Mouse (Mus musculus) CD4-positive helper T cell, adult 2 months (primary cell): Measurements from ENCODE around the gene Pax3.

Experiments used
- DNase-seq: peaks from one replicate; pipeline ENCODE4 v3.0.0-alpha.2; 2012; ENCODE audit warnings: low read depth, missing footprints, low spot score

The Pax3 gene

DNA sequence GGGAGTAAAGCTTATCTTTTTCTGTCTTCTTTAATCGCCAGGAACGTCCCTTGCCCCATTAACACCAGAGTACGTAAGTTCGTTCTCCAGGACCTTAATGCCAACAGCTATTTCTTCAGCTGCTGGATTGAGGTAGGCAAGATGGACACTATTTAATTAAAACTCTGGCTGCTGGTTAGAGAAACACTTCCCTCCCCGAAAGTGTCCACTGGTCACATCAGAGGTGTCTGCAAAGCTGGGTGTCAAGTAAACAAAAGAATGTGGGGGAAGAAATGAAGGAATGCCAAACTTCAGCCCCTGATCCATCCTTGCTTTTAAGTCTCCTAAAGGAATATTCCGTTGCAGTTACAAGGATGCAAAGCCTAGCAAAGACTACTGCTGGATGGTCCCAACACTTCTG is 24.6 kb downstream of the Pax3 start:
- DNase-seq = no peak

GRCm38 (mm10) chr1:78171671-78172070 is 25.3 kb downstream of the Pax3 start:
- DNase-seq = no peak

GRCm38 (mm10) chr1:78170771-78171170 is 26.2 kb downstream of the Pax3 start:
- DNase-seq = no peak

- DNase-seq = no peak
Measured at GRCm38 (mm10) chr1:78168796-78169195, 28.1 kb downstream of the Pax3 start.

GRCm38 (mm10) chr1:78167577-78168286 is 29.2 kb downstream of the Pax3 start:
- no peak for DNase-seq

DNA sequence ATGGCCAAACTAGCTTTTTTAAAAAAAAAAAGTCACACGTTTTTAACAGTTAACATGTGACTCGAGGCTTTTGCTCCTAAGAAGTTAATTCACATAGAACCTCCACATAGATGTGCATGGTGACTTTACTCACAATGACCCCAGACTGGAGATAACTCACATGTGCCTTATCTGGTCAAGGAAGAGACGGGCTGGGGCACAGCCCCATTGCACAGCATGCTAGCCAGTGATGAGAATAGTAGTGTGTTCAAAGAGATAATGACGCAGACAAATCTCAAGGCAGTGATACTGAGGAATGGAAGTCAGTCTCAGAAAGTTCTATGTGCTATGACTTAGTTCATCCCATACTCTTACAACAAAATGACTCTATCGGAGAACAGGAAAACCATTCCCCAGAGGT is 35.2 kb downstream of the Pax3 start:
- no peak for DNase-seq

GRCm38 (mm10) chr1:78157930-78158329 is 39.0 kb downstream of the Pax3 start:
- DNase-seq = no peak

GRCm38 (mm10) chr1:78155796-78156195 is 41.1 kb downstream of the Pax3 start:
- no peak for DNase-seq

DNA sequence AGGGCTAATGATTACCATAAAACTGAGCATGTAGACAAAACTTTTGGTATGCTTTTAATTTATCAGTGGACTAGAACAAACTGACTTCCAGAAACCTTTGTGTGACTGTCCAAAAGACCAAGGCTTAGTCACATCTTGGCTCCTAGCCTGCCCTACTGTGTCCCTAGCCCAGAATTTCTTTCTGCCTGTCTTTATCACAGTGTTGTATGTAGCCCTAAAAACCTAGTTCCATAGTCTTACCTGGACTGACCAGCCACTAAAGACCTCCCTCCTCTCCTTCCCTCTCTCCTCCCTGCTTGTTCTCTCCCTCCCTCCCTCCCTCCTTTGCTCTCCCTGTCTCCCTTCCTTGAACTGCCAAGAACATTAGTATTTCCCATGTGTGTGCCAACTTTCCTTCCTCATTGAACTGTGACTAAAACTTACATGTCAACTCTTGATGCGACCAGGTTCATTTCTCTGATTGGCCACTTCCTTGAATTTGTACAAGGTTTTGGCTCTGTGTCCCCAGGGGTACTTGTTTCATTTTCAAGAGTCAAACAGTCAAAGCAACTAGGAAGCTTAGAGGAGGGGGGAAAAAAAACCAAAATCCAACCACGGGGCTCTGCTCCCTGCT is 48.8 kb downstream of the Pax3 start:
- DNase-seq = no peak

GRCm38 (mm10) chr1:78143403-78143802 is 53.5 kb downstream of the Pax3 start:
- no peak for DNase-seq

DNA sequence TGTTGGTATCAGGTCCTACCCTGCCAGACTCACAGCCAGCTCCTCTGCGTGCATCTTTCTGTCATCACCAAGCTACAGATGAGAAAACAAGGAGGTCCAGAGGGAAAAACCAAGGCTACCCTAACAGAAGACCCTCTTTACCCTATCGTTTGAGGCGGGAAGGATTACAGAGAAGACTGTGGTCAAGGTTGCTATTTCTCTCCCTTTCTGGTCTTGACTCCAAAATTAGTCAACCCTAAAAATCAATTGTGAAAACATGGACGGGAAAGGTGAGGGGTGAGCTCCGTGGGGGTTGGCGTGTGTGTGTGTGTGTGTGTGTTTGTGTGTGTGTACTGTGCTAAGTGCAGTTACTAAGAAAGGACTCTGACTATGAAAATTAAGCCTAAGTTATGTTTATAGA is 54.0 kb downstream of the Pax3 start:
- no peak for DNase-seq

DNA sequence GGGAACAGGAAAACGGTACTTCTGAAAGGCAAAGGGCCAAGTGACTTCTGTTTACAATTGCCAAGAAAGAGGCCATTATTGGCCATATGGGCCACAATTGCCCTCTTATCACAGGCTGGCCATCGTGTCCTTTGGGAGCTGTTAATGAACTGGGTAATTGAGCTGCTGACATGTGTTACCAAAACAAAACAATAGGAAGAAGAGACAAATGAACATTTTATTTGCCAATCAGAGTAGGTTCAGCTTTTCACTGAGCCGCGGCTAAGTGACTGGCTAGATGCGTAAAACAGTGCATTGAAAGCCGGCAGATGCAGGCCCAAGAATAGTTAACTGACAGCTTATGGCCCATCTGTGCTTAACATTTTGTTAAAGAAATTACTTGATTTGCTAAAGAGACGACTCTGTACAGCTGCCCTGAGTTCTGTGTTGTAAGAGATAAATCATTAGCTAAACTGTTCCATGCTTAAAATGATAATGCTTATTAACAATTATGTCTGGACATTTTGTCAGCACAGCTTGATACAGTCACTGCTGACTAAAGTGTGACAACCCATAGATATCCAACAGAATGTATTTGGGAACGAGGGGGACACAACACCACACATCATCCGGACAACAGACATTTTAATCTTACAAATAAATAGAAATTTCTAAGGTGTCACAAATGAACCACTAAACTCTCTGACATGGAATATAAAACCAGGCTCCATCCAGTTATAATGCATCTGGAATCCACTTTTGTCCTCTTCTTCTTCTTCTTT is 55.0 kb downstream of the Pax3 start:
- DNase-seq = no peak

DNA sequence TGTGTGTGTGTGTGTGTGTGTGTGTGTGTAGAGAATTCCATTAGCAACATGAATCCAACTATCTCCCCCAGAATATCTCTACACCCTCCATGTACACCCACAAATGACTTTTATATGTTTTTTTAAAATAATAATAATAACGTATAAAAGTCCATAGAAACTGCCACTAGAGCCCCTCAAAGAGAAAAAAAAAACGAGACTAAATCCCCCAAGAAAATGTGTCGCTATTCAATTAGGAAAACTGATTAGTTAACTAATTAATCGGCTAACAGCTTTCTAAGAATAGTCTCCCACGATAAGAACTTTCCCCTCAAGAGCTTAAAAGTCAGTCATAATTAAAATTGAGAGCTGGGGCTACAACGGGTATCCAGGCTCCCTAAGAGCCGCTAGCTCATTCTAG is 55.6 kb downstream of the Pax3 start:
- DNase-seq = no peak

- DNase-seq = no peak
Measured at GRCm38 (mm10) chr1:78140505-78141303, 56.2 kb downstream of the Pax3 start.

DNA sequence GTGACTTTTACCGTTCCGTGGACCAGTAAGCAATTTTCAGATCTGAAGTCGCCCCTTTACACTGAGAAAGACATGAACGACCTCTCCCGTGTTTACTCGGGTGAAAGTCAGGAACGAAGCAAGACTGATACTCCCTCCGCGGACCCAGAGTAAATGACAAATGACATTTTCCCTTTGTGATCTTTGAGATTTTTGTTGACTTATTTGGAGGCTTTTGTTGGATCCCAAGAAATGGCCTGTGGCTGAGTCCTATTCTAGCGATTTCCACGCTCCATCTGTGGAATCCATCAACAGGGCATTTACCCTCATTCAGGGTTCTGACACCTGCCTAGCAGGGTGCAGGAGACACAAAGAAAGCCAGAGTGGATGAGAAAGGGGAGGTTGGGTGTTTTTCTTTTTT is 57.6 kb downstream of the Pax3 start:
- DNase-seq = no peak

DNA sequence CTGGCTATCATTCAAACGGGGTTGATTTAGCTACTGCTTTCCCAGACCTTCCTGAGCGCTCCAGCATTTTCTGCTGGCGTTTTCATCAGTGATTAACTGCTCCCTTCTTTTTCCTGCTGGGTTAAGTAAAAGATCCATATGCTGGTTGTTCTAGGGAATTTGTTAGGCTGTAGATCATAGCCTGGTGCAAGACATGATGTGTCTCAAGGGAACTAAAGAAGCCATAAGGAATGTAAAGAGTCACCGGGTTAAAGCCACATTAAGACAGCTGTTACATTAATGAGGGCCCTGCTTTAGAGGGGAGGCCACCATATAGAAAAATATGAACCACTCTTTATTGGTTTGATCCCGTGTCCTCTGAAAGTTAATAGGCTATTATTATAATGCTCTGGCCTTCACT is 67.7 kb downstream of the Pax3 start:
- DNase-seq = no peak

- no peak for DNase-seq
Measured at GRCm38 (mm10) chr1:78119899-78120560, 76.9 kb downstream of the Pax3 start.

- DNase-seq = no peak
Measured at GRCm38 (mm10) chr1:78116046-78116445, 80.9 kb downstream of the Pax3 start.

DNA sequence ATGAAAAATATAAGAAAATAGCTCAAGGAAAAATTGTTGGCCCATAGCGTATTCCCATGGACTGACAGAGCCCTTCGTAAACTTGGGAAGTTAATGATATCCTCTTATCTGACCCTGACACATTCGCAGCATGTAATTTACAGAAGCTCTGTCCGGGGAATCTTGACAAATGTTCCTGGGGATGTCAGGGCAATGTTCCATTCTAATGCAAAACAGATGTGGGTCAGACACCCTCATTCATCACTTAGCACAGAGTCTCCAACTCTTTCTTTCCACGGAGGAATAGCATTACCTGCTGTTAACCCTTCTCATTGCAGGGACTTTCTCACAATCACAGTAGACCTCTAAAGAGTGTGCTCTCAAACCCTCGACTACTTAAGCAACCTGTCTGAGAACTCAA is 86.6 kb downstream of the Pax3 start:
- DNase-seq = no peak

GRCm38 (mm10) chr1:78103511-78103910 is 93.4 kb downstream of the Pax3 start:
- DNase-seq = no peak

- DNase-seq = no peak
Measured at GRCm38 (mm10) chr1:78093619-78094018, 103.3 kb downstream of the Pax3 start.
